Mouse (Mus musculus) brown adipose tissue, adult 24 weeks (tissue): ENCODE results near the gene Trim47. TPM values are rescaled to one million over a fixed set of nuclear protein-coding genes. Genes with fewer than 3 reads are reported as not detected.
A peak's percentile ranks its signal among the peaks of the same experiment; 100 is the strongest.
"Not testable (repeated sequence)": the region's sequence is repeated elsewhere in the genome, so short reads cannot be mapped to it uniquely, and the experiment has no call there.

Source experiments
- H3K27ac ChIP-seq: fragments of 200-500 bp; replicated peaks from 2 replicates; pipeline ENCODE4 v1.5.1; 2012; ENCODE audit warnings: low read depth, mild to moderate bottlenecking, low read length
- H3K4me1 ChIP-seq: fragments of 200-500 bp; 2 replicates; pipeline ENCODE4 v1.6.1; 2012; ENCODE audit warnings: low read length, mixed read lengths; ENCODE audit not compliant: control insufficient read depth, insufficient read depth, insufficient read length
- H3K4me3 ChIP-seq: fragments of 200-500 bp; 2 replicates; pipeline ENCODE4 v1.5.1; 2012; ENCODE audit warnings: low read depth, mild to moderate bottlenecking, low read length, moderate library complexity; ENCODE audit not compliant: insufficient read depth
- polyA plus RNA-seq: library from polyadenylated mRNA; stranded (reverse); fragments of >200 nt; gene quantifications from 2 replicates; pipeline ENCODE4 v1.2.4, GENCODE M21; 2012; ENCODE audit not compliant: missing spikeins, insufficient read depth, insufficient read length

The Trim47 gene
- polyA plus RNA-seq, 1 experiment = 4.6 TPM

DNA sequence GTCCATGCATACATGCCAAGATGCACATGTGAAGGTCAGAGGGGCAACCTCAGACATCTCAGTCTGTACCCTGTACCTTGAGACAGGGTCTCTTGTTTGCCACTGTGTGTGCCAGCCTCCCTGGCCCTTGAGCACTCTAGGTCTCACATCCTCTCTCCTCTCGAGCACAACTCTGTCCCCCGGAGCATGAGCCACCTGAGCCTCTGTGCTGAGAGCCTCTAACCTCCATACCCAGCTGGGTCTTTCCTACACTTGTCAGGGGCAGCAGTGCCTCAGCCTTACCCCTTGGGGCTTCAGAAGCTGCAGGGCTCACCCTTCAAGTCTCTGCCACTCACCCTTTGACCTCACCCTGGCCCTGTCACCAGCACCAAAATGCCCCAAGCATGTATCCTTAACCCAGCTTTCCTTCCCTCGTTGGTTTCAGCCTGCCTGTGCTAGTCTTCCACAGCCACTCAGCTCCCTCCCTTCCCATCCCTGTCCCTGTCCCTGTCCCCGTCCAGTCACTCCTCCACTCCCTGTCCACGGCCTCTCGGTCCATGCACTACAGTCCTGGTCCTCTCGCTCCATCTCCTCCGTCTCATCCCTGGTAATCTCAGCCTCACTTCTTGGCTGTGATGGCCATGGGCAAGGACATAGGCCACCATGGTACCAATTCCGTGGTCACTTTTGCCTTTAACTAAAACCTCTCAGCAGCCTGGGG lies 2.2 kb upstream of the Trim47 start:
- H3K27ac ChIP-seq = peak overlapping the region; percentile 33; the same call in 1 of the 2 replicates

DNA sequence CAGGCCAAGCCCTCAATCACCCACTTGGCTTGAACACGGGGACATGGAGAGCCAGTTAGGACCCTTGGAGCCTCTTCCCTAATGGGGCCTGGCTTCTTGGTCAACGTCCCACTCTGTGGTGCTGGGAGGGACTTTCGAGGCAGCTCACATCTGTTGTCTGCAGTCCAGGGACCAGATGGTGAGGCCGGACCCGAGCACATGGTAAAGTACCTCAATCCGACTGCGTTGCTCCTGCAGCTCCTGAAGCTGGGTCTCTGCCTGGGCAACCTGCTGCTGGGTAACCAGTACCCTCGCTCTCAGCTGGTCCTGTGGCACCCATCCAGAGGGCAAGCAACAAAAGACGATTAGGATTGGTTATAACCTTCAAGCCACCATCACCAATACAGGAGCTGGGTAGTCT lies 976 bp upstream of the Trim47 start:
- Histone ChIP-seq H3K4me1 (peaks cover 16% of the 10 kb centered on the region), H3K4me3 (no peak overlapping the region), H3K27ac (no peak overlapping the region)

More for the DNA sequence above, 2.2 kb upstream of the Trim47 start:
- Histone ChIP-seq H3K4me1 (peaks cover 16% of the 10 kb centered on the region), H3K4me3 (peak overlapping the region; percentile 94)

DNA sequence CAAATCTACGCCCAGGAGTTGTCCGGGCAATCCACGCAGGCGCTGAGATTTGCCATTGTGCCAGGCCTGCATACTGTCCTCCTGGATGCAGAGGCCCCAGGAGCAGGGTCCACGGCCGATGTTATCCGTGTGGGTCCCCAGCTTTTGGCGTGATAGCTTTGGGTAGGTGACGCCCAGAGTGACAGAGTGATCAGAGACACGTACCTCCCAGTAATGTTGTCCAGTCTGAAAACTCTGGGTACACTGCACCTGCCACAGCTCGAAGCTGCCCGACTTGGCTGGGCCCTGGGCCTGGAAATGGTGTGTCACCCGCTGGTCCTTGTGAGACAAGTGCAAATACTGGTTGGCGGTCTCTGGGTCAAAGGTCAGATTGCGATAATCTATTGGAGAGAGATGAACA lies 749 bp downstream of the Trim47 start:
- H3K4me1 ChIP-seq = peaks cover 16% of the 10 kb centered on the region
- H3K4me3 ChIP-seq = no peak overlapping the region
- no peak overlapping the region for H3K27ac ChIP-seq

DNA sequence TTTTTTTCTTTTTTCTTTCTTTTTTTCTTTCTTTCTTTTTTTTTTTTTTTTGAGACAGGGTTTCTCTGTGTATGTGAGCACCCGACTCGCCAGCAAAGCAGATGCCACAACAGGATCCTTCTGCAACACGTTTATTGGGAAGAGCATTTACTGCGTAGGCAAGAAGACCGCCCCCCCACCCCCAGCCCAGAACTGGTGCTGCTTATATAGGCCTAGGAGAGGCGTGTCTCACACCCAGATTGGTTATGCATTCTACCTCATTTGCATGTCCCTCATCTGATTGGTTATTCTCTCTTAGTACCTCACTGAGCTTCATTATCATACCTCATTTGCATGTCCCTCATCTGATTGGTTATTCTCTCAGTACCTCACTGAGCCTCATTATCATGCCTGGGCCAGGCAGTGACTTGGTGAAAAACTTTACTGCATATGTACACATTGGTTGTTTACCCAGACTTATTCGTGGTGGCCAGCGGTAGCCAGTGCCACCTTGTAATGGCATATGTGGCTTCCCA lies 5.2 kb downstream of the Trim47 start:
- H3K4me1 ChIP-seq, H3K27ac ChIP-seq, H3K4me3 ChIP-seq: not testable (repeated sequence)

DNA sequence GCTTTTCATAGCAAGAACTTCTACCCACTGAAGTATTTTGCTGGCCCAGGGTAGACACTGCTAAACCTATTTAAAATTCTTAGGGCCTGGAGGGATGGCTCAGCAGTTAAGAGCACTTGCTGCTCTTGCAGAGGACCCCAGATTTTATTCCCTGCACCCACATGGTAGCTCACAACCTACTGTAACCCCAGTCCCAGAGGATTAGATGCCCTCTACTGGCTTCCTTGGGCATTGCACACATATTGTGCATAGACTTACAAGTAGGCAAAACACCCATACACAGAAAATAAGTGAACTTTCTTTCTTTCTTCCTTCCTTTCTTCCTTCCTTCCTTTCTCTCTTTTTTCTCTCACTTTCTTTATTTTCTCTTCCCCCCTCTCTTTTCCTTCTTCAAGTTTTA lies 9.2 kb downstream of the Trim47 start:
- Histone ChIP-seq H3K27ac (no peak overlapping the region), H3K4me1 (no peaks in the 10 kb centered on the region), H3K4me3 (no peak overlapping the region)

DNA sequence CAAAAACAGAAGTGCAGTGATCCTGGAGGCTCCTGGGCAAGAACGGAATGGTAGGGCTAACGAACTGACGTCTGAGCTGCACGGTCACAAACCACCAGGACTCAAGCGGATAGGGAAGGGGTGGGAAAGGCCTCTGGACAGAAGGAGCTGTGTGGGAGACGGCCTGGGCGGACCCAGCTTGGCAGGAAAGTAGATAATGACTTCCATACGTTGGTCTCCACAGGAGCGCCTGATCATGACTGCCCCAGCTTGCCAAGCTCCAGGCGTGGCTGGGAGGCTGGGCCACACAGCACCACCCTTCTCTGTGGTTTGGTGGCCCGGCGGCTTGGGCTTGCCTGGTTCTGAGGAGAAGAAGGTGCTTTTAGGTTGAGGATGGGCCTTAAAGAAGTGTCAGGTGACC lies 9.8 kb downstream of the Trim47 start:
- no peak overlapping the region for H3K27ac ChIP-seq
- no peak overlapping the region for H3K4me3 ChIP-seq
- no peaks in the 10 kb centered on the region for H3K4me1 ChIP-seq

DNA sequence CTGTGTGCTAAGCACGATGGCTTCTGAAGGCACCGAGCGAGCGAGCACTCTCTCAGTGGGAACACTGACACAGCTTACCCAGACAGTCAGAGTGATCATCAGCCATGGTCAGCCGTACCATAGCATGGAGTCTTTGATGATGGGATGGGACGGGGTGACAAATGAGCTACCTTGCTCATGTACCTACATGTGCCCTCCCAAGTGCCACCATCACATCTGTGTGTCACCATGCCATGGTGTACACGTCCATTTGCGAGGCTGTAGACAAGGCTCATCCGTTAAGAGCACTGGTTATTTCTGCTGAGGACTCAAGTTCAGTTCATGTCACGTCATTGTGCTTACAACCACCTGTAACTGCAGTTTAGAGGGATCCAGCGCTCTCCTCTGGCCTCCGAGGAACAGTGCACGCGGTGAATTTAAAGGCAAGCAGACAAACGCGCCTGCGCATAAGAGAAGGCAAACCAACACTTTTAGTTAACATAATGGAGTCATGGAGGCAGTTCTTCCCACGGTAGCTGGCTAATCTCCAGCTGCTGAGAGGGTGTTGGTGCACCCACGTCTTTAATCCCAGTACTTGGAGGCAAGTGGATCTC lies 15.3 kb downstream of the Trim47 start:
- H3K4me3 ChIP-seq = no peak overlapping the region
- no peak overlapping the region for H3K27ac ChIP-seq
- H3K4me1 ChIP-seq = peaks cover 13% of the 10 kb centered on the region

DNA sequence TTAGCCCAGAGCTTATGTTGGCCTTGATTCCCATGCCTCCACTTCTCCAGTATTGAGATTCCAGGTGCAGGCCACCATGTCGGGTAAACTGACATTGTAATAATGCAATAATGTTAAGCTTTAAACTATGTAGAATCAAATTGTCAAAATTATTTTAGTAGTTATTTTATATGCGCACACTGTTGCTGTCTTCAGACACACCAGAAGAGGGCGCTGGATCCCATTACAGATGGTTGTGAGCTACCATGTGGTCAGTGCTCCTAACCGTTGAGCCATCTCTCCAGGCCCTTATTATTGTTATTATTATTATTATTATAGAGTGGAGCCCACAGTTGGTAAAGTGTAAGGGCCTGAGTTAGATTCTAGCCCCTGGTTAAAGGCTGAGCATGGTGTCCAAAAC lies 15.9 kb downstream of the Trim47 start:
- Histone ChIP-seq H3K4me1 (peaks cover 13% of the 10 kb centered on the region), H3K4me3 (0 out of 2 replicates have a peak overlapping the region, but pooled peaks have one; percentile 82), H3K27ac (peak overlapping the region; percentile 54)

DNA sequence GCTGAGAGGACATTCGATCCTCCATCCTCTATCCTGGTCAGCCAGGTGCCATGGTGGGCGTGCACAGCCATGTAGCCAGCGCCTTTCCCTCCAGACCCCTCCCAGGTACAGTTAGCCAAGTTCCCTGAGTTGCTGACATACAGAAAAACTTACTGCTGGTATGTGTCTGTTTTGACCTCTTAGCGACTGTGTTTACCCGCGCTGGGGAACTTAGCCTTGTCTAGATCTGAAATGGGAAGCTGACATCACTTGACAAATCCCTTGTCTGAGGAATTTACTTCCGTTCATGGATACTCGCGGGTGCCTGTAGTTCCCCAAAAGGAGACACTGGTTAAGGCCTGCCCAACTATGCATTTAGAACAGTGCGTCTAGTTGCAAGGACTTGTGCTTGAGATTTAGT lies 16.5 kb downstream of the Trim47 start:
- H3K4me3 ChIP-seq = peak overlapping the region; percentile 82
- peaks cover 13% of the 10 kb centered on the region for H3K4me1 ChIP-seq
- H3K27ac ChIP-seq = peak overlapping the region; percentile 89

DNA sequence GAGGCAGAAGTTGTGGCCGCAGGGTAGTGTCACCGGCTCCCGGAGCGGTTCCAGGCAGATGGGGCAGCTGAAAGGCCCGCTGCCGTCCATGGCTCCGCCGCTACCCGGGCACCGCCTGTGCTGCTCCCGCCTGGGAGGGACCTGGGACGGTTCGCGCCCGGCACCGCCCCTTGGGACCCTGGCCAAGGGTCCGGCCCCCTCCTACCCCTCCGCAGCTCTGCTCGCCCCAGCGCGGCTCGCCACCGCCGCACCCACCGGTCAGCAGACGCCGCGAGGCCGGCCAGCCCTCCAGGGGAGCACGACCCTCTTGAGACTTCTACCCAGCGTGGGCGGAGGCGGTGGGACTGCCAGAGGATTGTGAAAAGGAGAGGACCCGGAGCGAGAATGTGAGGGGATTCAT lies 16.9 kb downstream of the Trim47 start:
- Histone ChIP-seq H3K4me3 (peak overlapping the region; percentile 82), H3K27ac (peak overlapping the region; percentile 89), H3K4me1 (peaks cover 13% of the 10 kb centered on the region)

DNA sequence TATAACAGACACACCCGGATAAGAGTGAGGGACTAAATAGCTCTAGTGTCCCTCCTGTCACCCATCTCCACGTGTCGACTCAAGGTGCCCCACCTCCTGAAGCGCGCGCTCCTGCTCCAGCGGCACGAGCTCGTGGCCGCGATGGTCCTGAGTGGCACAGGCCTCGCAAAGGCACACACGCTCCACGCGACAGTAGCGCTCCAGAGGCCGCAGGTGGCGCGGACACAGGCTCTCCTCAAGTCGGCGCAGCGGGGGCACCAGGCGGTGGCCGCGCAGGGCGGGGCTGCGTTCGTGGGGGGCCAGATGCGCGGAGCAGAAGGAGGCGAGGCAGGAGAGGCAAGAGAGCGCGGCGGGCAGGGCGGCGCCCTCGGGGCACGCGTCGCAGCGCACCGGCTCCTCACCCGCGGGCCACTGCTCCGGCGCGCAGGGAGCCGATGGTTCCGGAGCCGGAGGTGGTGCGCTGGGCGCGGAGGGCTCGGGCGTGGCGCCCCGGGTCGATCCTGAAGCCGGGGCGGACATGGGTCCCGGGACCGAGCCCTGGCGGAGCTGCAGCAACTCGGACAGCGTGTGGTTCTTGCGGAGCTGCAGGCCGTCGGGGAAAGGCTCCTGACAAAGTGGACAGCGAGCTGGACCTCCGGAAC lies 17.4 kb downstream of the Trim47 start:
- peak overlapping the region; percentile 82 for H3K4me3 ChIP-seq
- H3K27ac ChIP-seq = peak overlapping the region; percentile 89
- H3K4me1 ChIP-seq = peaks cover 15% of the 10 kb centered on the region

DNA sequence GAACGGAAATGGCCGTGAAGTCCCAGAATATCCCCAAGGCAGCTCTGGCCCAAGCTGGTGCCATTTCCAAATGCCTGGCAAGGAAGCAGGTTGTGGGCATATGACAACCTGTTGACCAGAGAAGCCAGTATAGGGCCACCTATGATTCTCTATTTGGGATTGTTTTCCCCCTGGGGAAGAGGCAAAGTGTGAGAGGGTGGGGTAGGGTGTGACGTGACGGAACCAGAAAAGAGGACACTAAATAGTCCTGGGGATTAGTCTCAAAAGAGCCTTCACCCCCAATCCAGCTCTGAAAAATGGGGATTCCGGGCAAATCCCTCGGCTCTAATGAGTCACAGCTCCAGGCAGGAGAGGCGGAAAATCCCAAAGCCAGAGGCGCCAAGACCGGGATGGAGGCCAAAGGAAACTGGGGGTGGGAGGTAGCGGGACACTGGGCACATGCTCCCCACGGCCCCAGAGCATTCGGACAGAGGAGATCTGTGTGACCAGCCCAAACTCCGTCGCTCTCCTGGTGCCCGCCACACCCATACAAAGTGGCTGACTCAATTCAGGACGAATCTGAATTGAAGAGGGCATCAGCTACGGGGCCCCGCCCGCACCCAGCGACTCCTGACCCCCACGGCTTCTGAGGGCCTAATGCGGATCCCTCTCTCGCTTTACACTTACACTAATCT lies 18.4 kb downstream of the Trim47 start:
- H3K27ac ChIP-seq = peak overlapping the region; percentile 89
- peak overlapping the region; percentile 82 for H3K4me3 ChIP-seq
- peaks cover 20% of the 10 kb centered on the region for H3K4me1 ChIP-seq

DNA sequence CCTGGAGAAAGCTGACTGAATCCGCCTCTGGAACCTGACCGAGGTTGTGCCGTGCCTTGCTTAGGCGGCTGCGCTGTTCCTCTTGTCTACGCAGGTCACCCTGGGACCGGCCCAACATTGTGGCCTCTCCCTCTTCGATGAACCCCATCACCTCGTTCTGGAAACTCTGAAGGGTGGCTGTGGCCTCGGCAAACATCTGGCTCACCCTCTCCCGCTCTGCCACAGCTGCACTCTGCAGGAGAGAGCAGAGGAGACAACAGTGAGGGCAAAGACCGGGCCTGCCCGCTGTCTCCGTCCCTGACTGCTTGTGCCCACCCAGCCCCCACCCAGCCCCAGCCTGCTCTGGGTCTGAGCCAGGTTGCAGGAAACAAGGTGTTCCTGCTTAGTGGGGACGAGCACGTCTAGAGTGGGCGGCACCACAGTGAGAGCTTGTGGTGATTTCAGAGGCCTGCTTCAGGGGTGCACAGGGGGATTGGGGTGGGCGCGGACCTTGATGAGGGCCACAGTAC lies 19.2 kb downstream of the Trim47 start:
- Histone ChIP-seq H3K4me3 (peak overlapping the region; percentile 82), H3K4me1 (peaks cover 22% of the 10 kb centered on the region), H3K27ac (peak overlapping the region; percentile 89; the same call in 1 of the 2 replicates)

DNA sequence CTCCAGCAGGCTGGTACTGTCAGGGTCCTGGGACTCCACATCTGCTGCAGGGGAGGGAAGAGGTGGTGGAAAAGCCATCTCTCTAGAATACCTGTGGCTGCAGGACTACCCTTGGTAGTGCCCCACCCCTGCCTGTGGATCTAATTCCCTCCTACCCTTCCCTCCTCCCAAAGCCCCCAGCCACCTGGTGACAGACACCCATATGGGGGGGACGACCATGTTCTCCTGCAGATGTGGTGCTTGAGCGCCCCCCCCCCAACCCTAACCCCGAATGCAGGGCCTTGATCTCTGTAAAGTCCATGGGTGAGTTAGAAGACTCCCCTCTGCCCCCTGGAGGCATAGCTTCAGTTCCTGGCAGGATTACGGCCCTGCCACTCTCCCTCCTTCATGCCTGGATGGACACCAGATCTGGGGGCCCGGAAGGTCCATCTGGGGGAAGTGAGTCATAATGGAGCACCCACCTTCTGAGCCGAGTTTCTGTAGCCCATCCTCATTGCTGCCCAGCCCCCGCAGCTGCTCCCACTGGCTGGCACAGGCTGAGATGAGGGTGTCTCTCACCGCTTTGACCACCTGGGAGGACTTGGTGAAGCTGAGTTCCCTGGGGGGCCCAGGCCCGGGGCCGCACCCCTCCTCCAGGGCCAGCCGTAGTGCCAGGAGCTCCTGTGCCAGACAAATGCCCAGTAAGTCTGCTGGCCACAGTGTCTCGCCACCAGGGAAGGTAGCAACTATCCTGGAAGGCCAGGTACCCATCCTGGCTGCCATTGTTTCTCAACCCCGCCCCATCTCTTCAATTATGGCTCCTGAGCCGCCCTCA lies 19.8 kb downstream of the Trim47 start:
- peak overlapping the region; percentile 82 for H3K4me3 ChIP-seq
- 0 out of 2 replicates have a peak overlapping the region, but pooled peaks have one; percentile 5 for H3K27ac ChIP-seq
- H3K4me1 ChIP-seq = peaks cover 25% of the 10 kb centered on the region
